Mouse (Mus musculus): ENCODE measurements around the gene Gjc2.

The Gjc2 gene

GRCm38 (mm10) chr11:59159558-59159957 is 23.5 kb downstream of the Gjc2 start:
- no peak for DNase-seq

- DNase-seq, result no peak
Measured at GRCm38 (mm10) chr11:59159099-59159498, 23.9 kb downstream of the Gjc2 start.

GRCm38 (mm10) chr11:59155900-59156299 is 27.1 kb downstream of the Gjc2 start:
- no peak for DNase-seq

GRCm38 (mm10) chr11:59154220-59154619 is 28.8 kb downstream of the Gjc2 start:
- DNase-seq, result no peak

- no peak for DNase-seq
Measured at GRCm38 (mm10) chr11:59151729-59152128, 31.3 kb downstream of the Gjc2 start.

- no peak for DNase-seq
Measured at GRCm38 (mm10) chr11:59149302-59149701, 33.7 kb downstream of the Gjc2 start.

- DNase-seq, result no peak
Measured at GRCm38 (mm10) chr11:59142962-59143361, 40.1 kb downstream of the Gjc2 start.

- DNase-seq, result no peak
Measured at GRCm38 (mm10) chr11:59141772-59142370, 41.1 kb downstream of the Gjc2 start.

- no peak for DNase-seq
Measured at GRCm38 (mm10) chr11:59138537-59139486, 44.2 kb downstream of the Gjc2 start.

GRCm38 (mm10) chr11:59136994-59137706 is 45.9 kb downstream of the Gjc2 start:
- no peak for DNase-seq

GRCm38 (mm10) chr11:59135904-59136452 is 47.0 kb downstream of the Gjc2 start, which contains the start of gene Obscn:
Gene Obscn, minus strand, starts transcription at chr11:59136402.
- peak in 1 of 2 experiments; percentile 22 for DNase-seq

- peak in 1 of 2 experiments; percentile 26 for DNase-seq
Measured at GRCm38 (mm10) chr11:59135051-59135820, 47.8 kb downstream of the Gjc2 start.

GRCm38 (mm10) chr11:59134373-59134997 is 48.5 kb downstream of the Gjc2 start:
- peak in 1 of 2 experiments; percentile 37 for DNase-seq

GRCm38 (mm10) chr11:59132065-59132464 is 50.9 kb downstream of the Gjc2 start:
- DNase-seq, result no peak

- DNase-seq, result no peak
Measured at GRCm38 (mm10) chr11:59131348-59131919, 51.6 kb downstream of the Gjc2 start.

GRCm38 (mm10) chr11:59130782-59131181 is 52.2 kb downstream of the Gjc2 start:
- DNase-seq, result peak; percentile 59 to 78

All from cerebellum, postnatal 14 days (tissue).